Mouse (Mus musculus) limb, embryonic 10.5 days (tissue): ENCODE data around the gene Ppp1r32. TPM values are rescaled to one million over a fixed set of nuclear protein-coding genes. Genes with fewer than 3 reads are reported as not detected.

Experiments
- DNase-seq: peaks from one replicate; pipeline ENCODE4 v3.0.0-alpha.2; 2017; ENCODE audit warnings: low spot score
- H3K27ac ChIP-seq: fragments of 300-500 bp; sonication (generic); 2 replicates; pipeline ENCODE4 v1.5.1; 2016; ENCODE audit warnings: mild to moderate bottlenecking
- H3K27me3 ChIP-seq: fragments of 300-500 bp; sonication (generic); 2 replicates; pipeline ENCODE4 v1.6.1; 2016; ENCODE audit warnings: low read depth, mild to moderate bottlenecking; ENCODE audit not compliant: poor library complexity, severe bottlenecking
- H3K36me3 ChIP-seq: fragments of 300-500 bp; sonication (generic); 2 replicates; pipeline ENCODE4 v1.6.1; 2016; ENCODE audit warnings: mild to moderate bottlenecking, moderate library complexity
- H3K4me1 ChIP-seq: fragments of 300-500 bp; sonication (generic); 2 replicates; pipeline ENCODE4 v1.6.1; 2016
- H3K4me3 ChIP-seq: fragments of 300-500 bp; sonication (generic); 2 replicates; pipeline ENCODE4 v1.5.1; 2016; ENCODE audit warnings: mild to moderate bottlenecking, moderate library complexity
- H3K9me3 ChIP-seq: fragments of 300-500 bp; sonication (generic); replicated peaks from 2 replicates; pipeline ENCODE4 v1.6.1; 2016; ENCODE audit warnings: mild to moderate bottlenecking
- WGBS: fragments of 180-500 bp; shearing (Covaris S2); methylation state at CpG from one replicate; pipeline ENCODE4 v1.1.7; 2016; 5-methylcytosine and 5-hydroxymethylcytosine counted together
- polyA plus RNA-seq: library from polyadenylated mRNA; unstranded; fragments of >200 nt; fragmentation: Nextera tagmentation; extraction: Ambion mirVana; gene quantifications from 2 replicates; pipeline ENCODE4 v1.2.1, GENCODE M21; 2016

The Ppp1r32 gene
- polyA plus RNA-seq, 1 experiment from 2014 or later: not detected

DNA sequence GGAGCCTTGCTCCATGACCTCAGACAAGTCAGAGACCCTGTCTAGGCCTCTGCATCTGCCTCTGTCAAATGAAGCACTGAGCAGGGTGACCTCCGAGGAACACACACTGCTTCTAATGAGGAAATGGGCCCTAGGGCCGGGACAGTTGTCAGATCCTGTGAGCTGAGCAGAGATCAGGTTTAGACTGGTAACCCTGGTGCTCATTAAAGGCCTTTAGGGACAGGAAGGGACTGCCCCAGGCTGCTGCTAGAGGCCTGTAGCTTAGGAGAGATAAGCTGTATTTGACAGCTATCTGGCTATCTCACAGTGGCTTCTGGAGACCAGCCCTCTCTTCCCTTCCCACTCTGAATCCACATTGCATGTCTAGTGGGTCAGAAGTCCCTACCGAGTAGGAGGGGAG, 51.3 kb downstream of the Ppp1r32 start:
- Histone ChIP-seq H3K4me1 (peaks cover 43% of the 10 kb centered on the region), H3K9me3 (no peaks in the 10 kb centered on the region), H3K27ac (no peak overlapping the region), H3K4me3 (no peak overlapping the region), H3K36me3 (no peaks in the 10 kb centered on the region), H3K27me3 (peaks cover 22% of the 10 kb centered on the region)
- no peak for DNase-seq
- 16% methylated on average over 3 of the region's 3 CpGs for WGBS

DNA sequence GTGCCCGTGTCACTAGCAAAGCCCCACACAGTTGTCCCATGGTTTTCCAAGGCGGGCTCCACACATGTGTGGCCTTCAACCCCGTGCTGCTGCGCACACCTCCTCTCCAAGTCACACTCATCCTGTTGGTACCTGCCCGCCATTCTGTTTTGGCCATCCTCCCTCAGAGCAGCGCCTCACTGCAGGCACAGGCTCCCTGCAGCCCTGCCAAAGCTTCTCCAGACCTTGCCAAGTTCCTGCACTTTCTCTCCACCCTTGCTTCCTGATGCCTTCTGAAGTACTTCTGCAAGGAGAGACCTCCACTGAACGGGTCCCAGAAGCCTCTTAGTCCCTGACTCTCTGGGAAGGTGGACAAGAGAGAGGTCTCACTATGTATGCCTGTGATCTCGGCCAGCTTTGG, 53.4 kb downstream of the Ppp1r32 start:
- Histone ChIP-seq H3K36me3 (no peaks in the 10 kb centered on the region), H3K27me3 (peaks cover 28% of the 10 kb centered on the region), H3K27ac (no peak overlapping the region), H3K9me3 (no peaks in the 10 kb centered on the region), H3K4me1 (peaks cover 52% of the 10 kb centered on the region), H3K4me3 (no peak overlapping the region)
- DNase-seq: no peak
- 92% methylated on average over 8 of the region's 8 CpGs for WGBS

DNA sequence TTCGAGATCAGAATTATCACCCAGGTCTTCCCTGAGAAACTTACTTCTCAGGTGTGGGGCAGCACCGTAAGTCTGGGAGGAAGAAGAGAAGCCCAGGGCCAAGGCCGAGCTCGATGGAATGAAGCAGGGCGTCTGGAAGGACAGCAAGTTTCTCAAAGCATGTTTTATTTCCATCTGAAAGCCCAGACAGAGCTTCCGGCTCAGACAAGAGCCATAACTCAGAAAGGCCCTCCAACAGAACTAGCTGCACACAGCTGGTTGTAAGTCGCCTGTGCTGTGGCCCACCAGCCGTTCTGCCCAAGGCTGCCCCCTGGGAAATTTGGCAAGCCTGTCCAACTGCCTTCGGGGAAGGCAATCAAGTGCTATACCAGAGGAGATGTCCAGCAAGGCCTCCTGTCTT, 55.3 kb downstream of the Ppp1r32 start:
- Histone ChIP-seq H3K9me3 (no peaks in the 10 kb centered on the region), H3K27ac (peak overlapping the region; percentile 72; the same call in 1 of the 2 replicates), H3K4me1 (peaks cover 60% of the 10 kb centered on the region), H3K4me3 (no peak overlapping the region), H3K27me3 (peaks cover 38% of the 10 kb centered on the region), H3K36me3 (no peaks in the 10 kb centered on the region)
- no peak for DNase-seq
- WGBS: 70% methylated on average over 9 of the region's 9 CpGs

DNA sequence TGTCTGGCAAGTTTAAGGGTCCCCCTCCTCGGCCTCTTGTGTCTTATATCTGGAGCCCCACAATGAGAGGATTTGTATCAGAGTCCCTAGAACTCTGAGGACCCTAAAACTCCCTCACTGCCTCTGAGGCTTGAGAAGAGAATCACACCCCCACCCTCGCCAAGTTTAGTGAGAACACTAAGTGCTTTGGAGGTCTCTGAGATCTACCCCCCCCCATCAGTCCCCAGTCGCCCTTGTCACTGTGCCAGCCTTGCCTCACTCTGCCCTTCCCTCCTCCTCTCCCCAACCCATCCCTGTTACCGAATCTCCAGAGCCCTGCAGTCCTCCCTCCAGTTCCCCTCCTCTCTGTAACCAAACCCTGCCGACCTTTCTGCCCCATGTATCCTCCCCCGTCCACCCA, 55.9 kb downstream of the Ppp1r32 start:
- H3K4me3 ChIP-seq: 0 out of 2 replicates have a peak overlapping the region, but pooled peaks have one; percentile 28

DNA sequence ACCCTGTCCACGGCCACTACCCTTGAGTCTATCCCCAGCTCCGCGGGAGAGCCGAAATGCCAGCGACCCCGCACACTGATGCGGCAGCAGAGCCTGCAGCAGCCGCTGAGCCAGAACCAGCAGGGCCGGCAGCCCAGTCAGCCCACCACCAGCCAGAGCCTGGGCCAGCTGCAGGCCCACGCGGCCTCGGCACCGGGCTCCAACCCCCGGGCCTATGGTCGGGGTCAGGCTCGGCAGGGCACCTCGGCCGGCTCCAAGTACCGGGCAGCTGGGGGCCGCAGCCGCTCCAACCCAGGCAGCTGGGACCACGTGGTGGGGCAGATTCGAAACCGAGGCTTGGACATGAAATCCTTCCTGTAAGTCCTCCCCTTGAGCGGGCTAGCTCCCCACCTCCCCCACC, 56.4 kb downstream of the Ppp1r32 start:
- Histone ChIP-seq H3K9me3 (no peaks in the 10 kb centered on the region), H3K27ac (peak overlapping the region; percentile 72), H3K36me3 (no peaks in the 10 kb centered on the region), H3K27me3 (peaks cover 46% of the 10 kb centered on the region), H3K4me3 (peak overlapping the region; percentile 28), H3K4me1 (peaks cover 65% of the 10 kb centered on the region)
- 27% methylated on average over 25 of the region's 25 CpGs for WGBS
- no peak for DNase-seq

More for the DNA sequence above, 55.9 kb downstream of the Ppp1r32 start:
- 40% methylated on average over 6 of the region's 6 CpGs for WGBS
- H3K9me3 ChIP-seq: no peaks in the 10 kb centered on the region
- H3K4me1 ChIP-seq: peaks cover 65% of the 10 kb centered on the region
- peaks cover 41% of the 10 kb centered on the region for H3K27me3 ChIP-seq
- H3K36me3 ChIP-seq: no peaks in the 10 kb centered on the region
- peak overlapping the region; percentile 72 for H3K27ac ChIP-seq
- no peak for DNase-seq

DNA sequence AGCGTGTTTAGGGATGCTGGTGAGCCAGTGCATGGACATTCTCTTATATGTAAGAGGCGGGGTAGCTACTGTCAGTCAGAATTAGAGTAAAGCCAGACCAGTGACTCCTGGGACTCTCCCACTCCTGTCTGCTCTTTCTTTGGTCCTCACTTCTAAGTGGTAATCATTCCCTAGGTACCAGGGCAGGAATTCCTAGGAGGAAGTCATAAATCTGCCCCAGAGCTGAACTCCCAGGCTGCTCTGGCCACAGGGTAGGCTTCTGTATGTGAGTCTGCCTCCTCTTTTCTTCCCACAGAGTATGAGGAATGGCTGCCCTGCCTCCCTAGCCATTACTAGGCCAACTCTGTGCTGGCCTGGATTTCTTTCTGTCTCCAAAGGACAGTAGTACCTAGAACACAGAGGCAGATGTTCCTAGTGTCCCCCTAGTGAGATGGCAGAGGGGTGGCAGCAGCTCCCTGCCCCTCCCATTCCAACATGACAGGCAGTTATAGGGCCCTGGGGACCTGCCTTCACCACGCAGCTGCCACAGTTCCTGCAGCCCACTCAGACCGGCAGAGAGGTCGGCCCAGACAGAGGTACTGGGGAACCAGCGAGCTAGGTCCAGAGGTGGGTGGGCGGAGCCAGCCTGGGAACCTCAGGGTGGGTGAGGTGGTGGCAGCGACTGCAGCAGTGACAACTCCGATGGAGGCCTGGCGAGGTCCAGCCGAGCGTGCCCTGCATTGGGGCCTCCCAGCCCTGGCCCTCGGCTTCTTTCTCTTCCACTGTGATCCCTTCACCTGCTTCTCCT, 57.1 kb downstream of the Ppp1r32 start:
- Histone ChIP-seq H3K27me3 (peaks cover 52% of the 10 kb centered on the region), H3K9me3 (no peaks in the 10 kb centered on the region), H3K4me1 (peaks cover 60% of the 10 kb centered on the region), H3K27ac (peak overlapping the region; percentile 72), H3K4me3 (peak overlapping the region; percentile 28), H3K36me3 (no peaks in the 10 kb centered on the region)
- peak; percentile 50 for DNase-seq
- WGBS: 15% methylated on average over 13 of the region's 13 CpGs

DNA sequence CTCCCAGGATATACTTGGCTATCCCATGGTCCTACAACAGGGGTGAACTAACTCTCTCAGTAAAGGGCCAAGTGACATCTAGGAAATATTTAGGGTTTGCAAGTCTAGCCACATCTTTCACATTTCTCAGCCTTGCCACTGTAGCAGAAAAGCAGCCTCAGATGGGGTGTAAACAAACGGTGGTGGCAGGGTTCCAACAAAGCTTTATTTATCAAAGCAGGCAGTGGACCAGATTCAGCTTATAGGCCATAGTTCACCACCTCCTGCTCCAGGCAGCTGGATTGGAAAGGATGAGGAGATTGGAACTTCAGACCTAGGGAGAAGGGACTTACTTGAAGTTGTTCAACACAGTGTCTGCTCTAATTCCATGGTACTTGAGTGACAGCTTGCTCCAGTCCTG, 58.0 kb downstream of the Ppp1r32 start:
- Histone ChIP-seq H3K36me3 (no peaks in the 10 kb centered on the region), H3K9me3 (no peaks in the 10 kb centered on the region), H3K4me1 (peaks cover 60% of the 10 kb centered on the region), H3K27me3 (peaks cover 49% of the 10 kb centered on the region), H3K4me3 (no peak overlapping the region), H3K27ac (no peak overlapping the region)
- 45% methylated on average over 1 of the region's 1 CpGs for WGBS
- no peak for DNase-seq

Other genes with a start within 250 kb of the Ppp1r32 start
- 6.8 and 8.4 TPM in 2 replicates for gene Myrf, start 242.2 kb downstream of the Ppp1r32 start, polyA plus RNA-seq
- 1.8 and 2.2 TPM in 2 replicates for gene Dagla, start 178.1 kb downstream of the Ppp1r32 start, polyA plus RNA-seq
- gene Syt7, start 93.8 kb downstream of the Ppp1r32 start, polyA plus RNA-seq: 0.33 and 0.41 TPM in 2 replicates
- gene Lrrc10b, start 25.5 kb downstream of the Ppp1r32 start, polyA plus RNA-seq: 0.11 TPM in 1 of 2 replicates, not detected in the other
- 53.7 and 58.2 TPM in 2 replicates for gene Cpsf7, start 42.3 kb upstream of the Ppp1r32 start, polyA plus RNA-seq
- 64.7 and 70.2 TPM in 2 replicates for gene Sdhaf2, start 43.2 kb upstream of the Ppp1r32 start, polyA plus RNA-seq
- gene Tmem216, start 73.3 kb upstream of the Ppp1r32 start, polyA plus RNA-seq: 60.0 and 62.2 TPM in 2 replicates
- gene Cyb561a3, start 94.2 kb upstream of the Ppp1r32 start, polyA plus RNA-seq: 14.0 and 16.3 TPM in 2 replicates
- 52.2 and 55.5 TPM in 2 replicates for gene Tmem138, start 94.4 kb upstream of the Ppp1r32 start, polyA plus RNA-seq
- gene Ddb1, start 122.4 kb upstream of the Ppp1r32 start, polyA plus RNA-seq: 443 and 508 TPM in 2 replicates
- gene Tkfc, start 122.7 kb upstream of the Ppp1r32 start, polyA plus RNA-seq: 19.7 and 22.8 TPM in 2 replicates
- gene Vwce, start 151.3 kb upstream of the Ppp1r32 start, polyA plus RNA-seq: 1.8 and 2.8 TPM in 2 replicates
- not detected in 2 replicates for gene Pga5, start 195.1 kb upstream of the Ppp1r32 start, polyA plus RNA-seq
- 34.3 and 37.7 TPM in 2 replicates for gene Vps37c, start 205.8 kb upstream of the Ppp1r32 start, polyA plus RNA-seq